Mouse (Mus musculus): ENCODE results near the gene Ttf1. TPM values are rescaled to one million over a fixed set of nuclear protein-coding genes. Genes with fewer than 3 reads are reported as not detected.
"Not testable (repeated sequence)": the region's sequence is repeated elsewhere in the genome, so short reads cannot be mapped to it uniquely, and the experiment has no call there.

The Ttf1 gene
- total RNA-seq, 2 experiments from 2014 or later: 6.1 to 7.2 TPM

- intact Hi-C loops (cut with DNase I): loop anchor here (1.0 to 5.0 kb wide), 5 partner anchors 77 to 297 kb away; partner anchors contain the start of genes Ddx31 and Gtf3c4
- DNase-seq (ENCODE audit: low spot score): no peak
Measured at GRCm38 (mm10) chr2:29053802-29054544, 6.1 kb upstream of the Ttf1 start.

- intact Hi-C loops (cut with DNase I): loop anchor here (5.0 kb wide), 2 partner anchors 212 to 227 kb away; partner anchors contain the start of genes Ddx31 and Gtf3c4
- no peak for DNase-seq (ENCODE audit: low spot score)
Measured at GRCm38 (mm10) chr2:29054545-29054935, 5.5 kb upstream of the Ttf1 start.

GRCm38 (mm10) chr2:29054991-29055390 is 5.1 kb upstream of the Ttf1 start, which contains the start of gene Cfap77:
Gene Cfap77, minus strand, starts transcription at chr2:29055066.
- intact Hi-C loops (cut with DNase I): loop anchor here (5.0 kb wide), 2 partner anchors 213 to 228 kb away; partner anchors contain the start of genes Ddx31 and Gtf3c4
- DNase-seq (ENCODE audit: low spot score): no peak

- DNase-seq (ENCODE audit: low spot score): no peak
- intact Hi-C loops (cut with DNase I): no loop called here
Measured at GRCm38 (mm10) chr2:29065796-29066195, 5.7 kb downstream of the Ttf1 start.

GRCm38 (mm10) chr2:29066410-29066809 is 6.3 kb downstream of the Ttf1 start:
- intact Hi-C loops (cut with DNase I): no loop called here
- no peak for DNase-seq (ENCODE audit: low spot score)

GRCm38 (mm10) chr2:29074676-29075075 is 14.6 kb downstream of the Ttf1 start:
- DNase-seq (ENCODE audit: low spot score): no peak
- intact Hi-C loops (cut with DNase I): loop anchor here (5.0 kb wide), 1 partner anchor 58 kb away; no protein-coding TSS in a partner anchor

GRCm38 (mm10) chr2:29075331-29076070 is 15.4 kb downstream of the Ttf1 start:
- no peak for DNase-seq (ENCODE audit: low spot score)
- intact Hi-C loops (cut with DNase I): no loop called here

GRCm38 (mm10) chr2:29076226-29076625 is 16.2 kb downstream of the Ttf1 start:
- intact Hi-C loops (cut with DNase I): no loop called here
- DNase-seq (ENCODE audit: low spot score): no peak

GRCm38 (mm10) chr2:29081965-29082364 is 21.9 kb downstream of the Ttf1 start:
- no peak for DNase-seq (ENCODE audit: low spot score)
- intact Hi-C loops (cut with DNase I): no loop called here

- DNase-seq (ENCODE audit: low spot score): no peak
- intact Hi-C loops (cut with DNase I): no loop called here
Measured at GRCm38 (mm10) chr2:29086026-29086425, 26.0 kb downstream of the Ttf1 start.

GRCm38 (mm10) chr2:29089276-29089675 is 29.2 kb downstream of the Ttf1 start:
- intact Hi-C loops (cut with DNase I); DNase-seq (ENCODE audit: low spot score): not testable (repeated sequence)

GRCm38 (mm10) chr2:29095674-29096073 is 35.6 kb downstream of the Ttf1 start:
- no peak for DNase-seq (ENCODE audit: low spot score)
- intact Hi-C loops (cut with DNase I): no loop called here

GRCm38 (mm10) chr2:29096751-29097150 is 36.7 kb downstream of the Ttf1 start:
- intact Hi-C loops (cut with DNase I): no loop called here

GRCm38 (mm10) chr2:29097465-29097864 is 37.4 kb downstream of the Ttf1 start:
- DNase-seq (ENCODE audit: low spot score): no peak
- intact Hi-C loops (cut with DNase I): no loop called here

More at GRCm38 (mm10) chr2:29096751-29097150, 36.7 kb downstream of the Ttf1 start:
- no peak for DNase-seq (ENCODE audit: low spot score)

- intact Hi-C loops (cut with DNase I); DNase-seq (ENCODE audit: low spot score): not testable (repeated sequence)
Measured at GRCm38 (mm10) chr2:29097955-29098354, 37.9 kb downstream of the Ttf1 start.

GRCm38 (mm10) chr2:29098786-29099185 is 38.7 kb downstream of the Ttf1 start:
- intact Hi-C loops (cut with DNase I): no loop called here
- no peak for DNase-seq (ENCODE audit: low spot score)

GRCm38 (mm10) chr2:29099646-29100045 is 39.6 kb downstream of the Ttf1 start:
- intact Hi-C loops (cut with DNase I): no loop called here
- no peak for DNase-seq (ENCODE audit: low spot score)

- no peak for DNase-seq (ENCODE audit: low spot score)
- intact Hi-C loops (cut with DNase I): no loop called here
Measured at GRCm38 (mm10) chr2:29100822-29101534, 40.9 kb downstream of the Ttf1 start.

GRCm38 (mm10) chr2:29102416-29103377 is 42.6 kb downstream of the Ttf1 start:
- DNase-seq (ENCODE audit: low spot score); intact Hi-C loops (cut with DNase I): not testable (repeated sequence)

All from heart, postnatal 25 days (tissue).